Mouse (Mus musculus): Measurements from ENCODE around the gene Ugt1a10. TPM values are rescaled to one million over a fixed set of nuclear protein-coding genes. Genes with fewer than 3 reads are reported as not detected.

The Ugt1a10 gene
- total RNA-seq, 2 experiments from 2014 or later, result not detected

Small RNA genes within 50 kb of the gene (microRNA-seq; reads per million reads assigned to microRNA genes)
- gene Gm25198, result 0 reads per million in 2 experiments

Other genes starting within 250 kb of the Ugt1a10 start
- 10 to 100 TPM; 37.5 to 44.6 TPM for gene Dgkd, start 202.1 kb upstream of the Ugt1a10 start, total RNA-seq (2021)
- gene Usp40, start 46.8 kb upstream of the Ugt1a10 start, total RNA-seq (2021), result 10 to 100 TPM; 13.0 to 20.0 TPM
- gene Ugt1a9, start 15.4 kb downstream of the Ugt1a10 start, total RNA-seq (2021), result not detected
- not detected for gene Ugt1a8, start 32.4 kb downstream of the Ugt1a10 start, total RNA-seq (2021)
- gene Ugt1a7c, start 39.7 kb downstream of the Ugt1a10 start, total RNA-seq (2021), result 1 to 10 TPM; 1.1 to 1.6 TPM
- under 1 TPM; 0.81 to 0.87 TPM for gene Ugt1a6b, start 47.9 kb downstream of the Ugt1a10 start, total RNA-seq (2021)
- gene Ugt1a6a, start 79.4 kb downstream of the Ugt1a10 start, total RNA-seq (2021), result 1 to 10 TPM in 1 of 2 experiments, under 1 TPM in 1; 0.90 to 1.4 TPM
- gene Ugt1a5, start 110.6 kb downstream of the Ugt1a10 start, total RNA-seq (2021), result under 1 TPM in 1 of 2 experiments, not detected in 1; 0.18 TPM
- under 1 TPM in 1 of 2 experiments, not detected in 1; 0.18 TPM for gene Ugt1a2, start 145.2 kb downstream of the Ugt1a10 start, total RNA-seq (2021)
- 1 to 10 TPM in 1 of 2 experiments, under 1 TPM in 1; 0.75 to 1.1 TPM for gene Dnajb3, start 150.4 kb downstream of the Ugt1a10 start, total RNA-seq (2021)
- not detected for gene Ugt1a1, start 156.6 kb downstream of the Ugt1a10 start, total RNA-seq (2021)
- under 1 TPM in 1 of 2 experiments, not detected in 1; 0.34 TPM for gene Mroh2a, start 171.6 kb downstream of the Ugt1a10 start, total RNA-seq (2021)
- 10 to 100 TPM; 29.0 to 47.9 TPM for gene Hjurp, start 222.2 kb downstream of the Ugt1a10 start, total RNA-seq (2021)
- gene Trpm8, start 222.3 kb downstream of the Ugt1a10 start, total RNA-seq (2021), result not detected

All from gastrocnemius, postnatal 10 days (tissue).